Mouse (Mus musculus) CH12.LX (cell line): ENCODE results near the gene Cltc. TPM values are rescaled to one million over a fixed set of nuclear protein-coding genes. Genes with fewer than 3 reads are reported as not detected.

Experiments used
- DNase-seq: peaks from one replicate; pipeline ENCODE4 v3.0.0-alpha.2; 2013; ENCODE audit errors: extremely low read depth
- H3K27ac ChIP-seq: 2 replicates; pipeline ENCODE4 v1.5.1; 2012; ENCODE audit warnings: low read depth, mild to moderate bottlenecking, control low read depth, moderate library complexity; ENCODE audit not compliant: insufficient read depth
- H3K27me3 ChIP-seq: replicated peaks from 2 replicates; pipeline ENCODE3; 2012; ENCODE audit warnings: inconsistent platforms
- H3K36me3 ChIP-seq, 2 experiments: replicated peaks in 1 of 2; 2 replicates each; pipeline versions ENCODE3 to v1.6.1; 2012; ENCODE audit warnings: inconsistent platforms in 1 of 2, low read length in 1 of 2, mild to moderate bottlenecking in 1 of 2, mixed read lengths in 1 of 2, moderate library complexity in 1 of 2; ENCODE audit not compliant: control insufficient read depth in 1 of 2, insufficient read depth in 1 of 2
- H3K4me1 ChIP-seq, 2 experiments: 2 replicates each; pipeline ENCODE4 v1.6.1; 2012; ENCODE audit warnings: inconsistent platforms in 1 of 2, moderate library complexity in 1 of 2; ENCODE audit not compliant: insufficient read depth in 2 of 2, control insufficient read depth in 1 of 2
- H3K4me2 ChIP-seq: 2 replicates; pipeline ENCODE4 v1.6.1; 2012; ENCODE audit warnings: low read depth, mild to moderate bottlenecking, control low read depth; ENCODE audit not compliant: poor library complexity, insufficient read depth, severe bottlenecking
- H3K4me3 ChIP-seq, 3 experiments: fragments of 150-350 bp in 1 of 3; sonication (generic) in 1 of 3; replicated peaks in 1 of 3; 2 replicates each; pipeline versions ENCODE3 to v1.5.1; 2011 to 2012; ENCODE audit warnings: low read depth in 2 of 3, low read length in 2 of 3, mild to moderate bottlenecking in 2 of 3, moderate library complexity in 2 of 3, control low read depth in 1 of 3, improper control_type of control experiment in 1 of 3, inconsistent platforms in 1 of 3, mixed read lengths in 1 of 3; ENCODE audit not compliant: poor library complexity in 1 of 3
- H3K79me2 ChIP-seq: replicated peaks from 2 replicates; pipeline ENCODE4 v1.6.1; 2012; ENCODE audit warnings: mild to moderate bottlenecking, moderate library complexity; ENCODE audit not compliant: control insufficient read depth, poor library complexity, insufficient read depth, severe bottlenecking; ENCODE audit errors: extremely low read depth
- H3K9ac ChIP-seq: 2 replicates; pipeline ENCODE4 v1.6.1; 2012; ENCODE audit warnings: low read depth, mild to moderate bottlenecking, control low read depth, moderate library complexity; ENCODE audit not compliant: insufficient read depth
- H3K9me3 ChIP-seq: replicated peaks from 2 replicates; pipeline ENCODE3; 2012; ENCODE audit warnings: low read length, inconsistent platforms, mixed read lengths
- BHLHE40 ChIP-seq: IDR thresholded peaks from 2 replicates; pipeline ENCODE4 v1.6.1; 2011; ENCODE audit warnings: mild to moderate bottlenecking, low read depth, low read length, improper control_type of control experiment
- CHD1 ChIP-seq: IDR thresholded peaks from 2 replicates; pipeline ENCODE4 v1.6.1; 2012; ENCODE audit warnings: low read depth, low read length, improper control_type of control experiment, inconsistent platforms
- CHD2 ChIP-seq: IDR thresholded peaks from 2 replicates; pipeline ENCODE4 v1.6.1; 2011; ENCODE audit warnings: low read length, improper control_type of control experiment
- E2F4 ChIP-seq: IDR thresholded peaks from 2 replicates; pipeline ENCODE4 v1.6.1; 2011; ENCODE audit warnings: low read depth, low read length, improper control_type of control experiment; ENCODE audit not compliant: insufficient replicate concordance
- EP300 ChIP-seq: IDR thresholded peaks from 2 replicates; pipeline ENCODE4 v1.6.1; 2011; ENCODE audit warnings: low read length, improper control_type of control experiment
- ETS1 ChIP-seq: conservative IDR thresholded peaks from 2 replicates; pipeline ENCODE4 v1.6.1; 2012; ENCODE audit warnings: low read depth, mild to moderate bottlenecking, inconsistent platforms, low read length, improper control_type of control experiment, moderate library complexity
- IRF4 ChIP-seq: IDR thresholded peaks from 2 replicates; pipeline ENCODE4 v1.6.1; 2014; ENCODE audit warnings: low read depth, mild to moderate bottlenecking, inconsistent platforms, low read length, improper control_type of control experiment
- JUN ChIP-seq: IDR thresholded peaks from 2 replicates; pipeline ENCODE4 v1.6.1; 2011; ENCODE audit warnings: low read depth, mild to moderate bottlenecking, low read length, improper control_type of control experiment, moderate library complexity; ENCODE audit not compliant: insufficient read depth
- JUND ChIP-seq: conservative IDR thresholded peaks from 2 replicates; pipeline ENCODE4 v1.6.1; 2011; ENCODE audit warnings: low read depth, low read length, improper control_type of control experiment
- KAT2A ChIP-seq: IDR thresholded peaks from 2 replicates; pipeline ENCODE4 v1.6.1; 2012; ENCODE audit warnings: low read length, improper control_type of control experiment, inconsistent platforms; ENCODE audit not compliant: insufficient replicate concordance
- MAZ ChIP-seq: IDR thresholded peaks from 2 replicates; pipeline ENCODE4 v1.6.1; 2012; ENCODE audit warnings: low read depth, mild to moderate bottlenecking, inconsistent platforms, low read length, improper control_type of control experiment, moderate library complexity
- MEF2A ChIP-seq: IDR thresholded peaks from 2 replicates; pipeline ENCODE4 v1.6.1; 2014; ENCODE audit warnings: low read depth, mild to moderate bottlenecking, inconsistent platforms, low read length, improper control_type of control experiment, borderline replicate concordance
- MXI1 ChIP-seq: IDR thresholded peaks from 2 replicates; pipeline ENCODE4 v1.6.1; 2011; ENCODE audit warnings: mild to moderate bottlenecking, low read depth, low read length, improper control_type of control experiment
- PAX5 ChIP-seq: IDR thresholded peaks from 2 replicates; pipeline ENCODE4 v1.6.1; 2012; ENCODE audit warnings: low read length, inconsistent platforms, mixed read lengths
- POLR2A ChIP-seq: IDR thresholded peaks from 2 replicates; pipeline ENCODE4 v1.6.1; 2011; ENCODE audit warnings: low read depth, mild to moderate bottlenecking, improper control_type of control experiment, low read length
- RAD21 ChIP-seq: IDR thresholded peaks from 2 replicates; pipeline ENCODE4 v1.6.1; 2011; ENCODE audit warnings: low read depth, mild to moderate bottlenecking, low read length, improper control_type of control experiment, moderate library complexity
- RCOR1 ChIP-seq: conservative IDR thresholded peaks from 2 replicates; pipeline ENCODE4 v1.6.1; 2012; ENCODE audit warnings: low read depth, mild to moderate bottlenecking, inconsistent platforms, low read length, improper control_type of control experiment
- SIN3A ChIP-seq: IDR thresholded peaks from 2 replicates; pipeline ENCODE4 v1.6.1; 2012; ENCODE audit warnings: low read length, improper control_type of control experiment, inconsistent platforms
- TCF12 ChIP-seq: IDR thresholded peaks from 2 replicates; pipeline ENCODE4 v1.6.1; 2014; ENCODE audit warnings: low read depth, mild to moderate bottlenecking, inconsistent platforms, low read length, improper control_type of control experiment
- UBTF ChIP-seq: IDR thresholded peaks from 2 replicates; pipeline ENCODE4 v1.6.1; 2012; ENCODE audit warnings: low read depth, mild to moderate bottlenecking, inconsistent platforms, low read length, improper control_type of control experiment, moderate library complexity
- USF1 ChIP-seq: IDR thresholded peaks from 2 replicates; pipeline ENCODE4 v1.6.1; 2014; ENCODE audit warnings: low read depth, mild to moderate bottlenecking, inconsistent platforms, low read length, improper control_type of control experiment
- ZMIZ1 ChIP-seq: IDR thresholded peaks from 2 replicates; pipeline ENCODE4 v1.6.1; 2012; ENCODE audit warnings: low read depth, mild to moderate bottlenecking, inconsistent platforms, low read length, improper control_type of control experiment
- ZNF384 ChIP-seq: IDR thresholded peaks from 2 replicates; pipeline ENCODE4 v1.6.1; 2012; ENCODE audit warnings: low read depth, low read length, improper control_type of control experiment, inconsistent platforms
- dilution Hi-C: fragments of 300-500 bp; cut with MboI; formaldehyde crosslinking; loops from 2 replicates; pipeline ENCODE4 v1.14.3; 2020; ENCODE audit warnings: low sequenced_read_pairs; ENCODE audit not compliant: extremely low pct_unique_long_range_greater_than_20kb, extremely low pct_ligation_motif_present
- in situ Hi-C: fragments of 300-500 bp; cut with MboI; formaldehyde crosslinking; loops from 3 replicates; pipeline ENCODE4 v1.14.3; 2019; ENCODE audit warnings: low sequenced_read_pairs, low pct_ligation_motif_present, low pct_unique_long_range_greater_than_20kb, mixed read lengths
- polyA plus RNA-seq: library from polyadenylated mRNA; unstranded; fragments of >175 nt; gene quantifications from 2 replicates; pipeline ENCODE4 v1.2.1, GENCODE M21; 2012; ENCODE audit warnings: low read depth; ENCODE audit not compliant: insufficient read length
- total RNA-seq, 2 experiments: library from RNA; depleted of rRNA; stranded (reverse); fragments of 300-350 nt in 1 of 2; fragments of >200 nt in 1 of 2; gene quantifications; 2 replicates each; pipeline ENCODE4 v1.2.3; 2012 to 2014

Cltc gene
- total and polyA plus RNA-seq, 3 experiments = 140 to 303 (median 219) TPM

DNA sequence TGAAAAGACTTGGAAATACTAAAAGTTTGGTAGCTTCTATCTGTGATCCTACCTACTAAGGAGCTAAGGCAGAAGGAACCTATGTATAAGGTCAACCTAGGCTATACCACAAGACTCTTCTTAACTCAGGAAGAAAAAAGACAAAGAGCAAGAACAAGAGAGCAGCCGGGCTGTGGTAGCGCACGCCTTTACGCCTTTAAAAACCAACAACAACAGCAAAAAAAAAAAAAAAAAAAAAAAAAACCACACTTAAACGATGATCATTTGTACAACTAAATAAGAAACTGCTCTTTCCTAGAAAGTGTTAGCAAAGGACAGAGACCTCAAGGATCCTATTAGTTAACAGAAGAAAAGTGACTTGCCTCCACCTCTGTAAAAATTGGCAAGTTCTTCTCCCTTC is 15.9 kb downstream of the Cltc start:
- DNase-seq = no peak
- peaks cover 6 to 26% of the 10 kb centered on the region in 2 experiments for H3K36me3 ChIP-seq
- in situ Hi-C loops (loop anchor here (5.0 kb wide), 1 partner anchor 34 kb away; no protein-coding TSS in a partner anchor), dilution Hi-C loops (no loop called here)
- H3K27ac ChIP-seq = no peak overlapping the region; the same call in 1 of the 2 replicates
- no peak overlapping the region for H3K4me2 ChIP-seq
- H3K9ac ChIP-seq = no peak overlapping the region
- H3K9me3 ChIP-seq = no peaks in the 10 kb centered on the region
- no peak overlapping the region for H3K4me3 ChIP-seq
- H3K4me1 ChIP-seq = peaks cover 16 to 94% of the 10 kb centered on the region in 2 experiments
- peaks cover 86% of the 10 kb centered on the region for H3K79me2 ChIP-seq
- no peak for TF ChIP-seq POLR2A
- TF ChIP-seq JUND = no peak
- no peak for TF ChIP-seq BHLHE40
- no peak for TF ChIP-seq CHD1
- no peak for TF ChIP-seq RAD21
- peak; percentile 77 for TF ChIP-seq ZNF384
- no peak for TF ChIP-seq USF1
- 0 out of 2 replicates have a peak, but pooled peaks have one; percentile 3 for TF ChIP-seq EP300
- no peak for TF ChIP-seq IRF4
- TF ChIP-seq ETS1 = no peak
- TF ChIP-seq PAX5 = no peak
- H3K27me3 ChIP-seq = no peaks in the 10 kb centered on the region

GRCm38 (mm10) chr11:86739470-86739869 is 17.9 kb downstream of the Cltc start:
- Histone ChIP-seq H3K27me3 (no peaks in the 10 kb centered on the region), H3K4me2 (no peak overlapping the region; the same call in 1 of the 2 replicates), H3K4me1 (peaks cover 8 to 95% of the 10 kb centered on the region in 2 experiments), H3K9ac (peak overlapping the region; percentile 40; the same call in 1 of the 2 replicates), H3K36me3 (peaks cover 4 to 28% of the 10 kb centered on the region in 2 experiments), H3K79me2 (peaks cover 83% of the 10 kb centered on the region), H3K27ac (peak overlapping the region; percentile 94), H3K4me3 (no peak overlapping the region), H3K9me3 (no peaks in the 10 kb centered on the region)
- TF ChIP-seq ZNF384 = peak; percentile 77
- TF ChIP-seq KAT2A = no peak
- TF ChIP-seq SIN3A = 0 out of 2 replicates have a peak, but pooled peaks have one; percentile 6
- 0 out of 2 replicates have a peak, but pooled peaks have one; percentile 38 for TF ChIP-seq RCOR1
- dilution Hi-C loops = no loop called here
- in situ Hi-C loops = no loop called here
- DNase-seq = no peak

DNA sequence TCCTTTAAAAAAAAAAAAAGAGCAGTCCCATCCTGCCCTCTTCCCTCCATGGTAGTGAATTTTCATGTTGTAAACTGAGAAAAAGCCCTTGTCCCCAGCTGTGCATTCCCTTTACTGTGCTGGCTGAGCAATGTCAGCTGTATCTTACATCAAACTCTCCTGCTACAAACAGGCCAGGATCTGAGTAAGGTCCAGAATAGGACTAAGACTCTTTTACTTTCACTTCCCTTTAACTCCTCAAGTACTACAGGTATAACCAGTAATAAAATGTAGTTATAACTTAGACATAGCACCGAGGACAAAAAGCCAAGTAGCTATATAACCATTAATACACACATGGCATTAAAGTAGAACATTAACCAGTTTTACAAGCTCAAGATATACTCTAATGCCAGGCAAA is 18.4 kb downstream of the Cltc start:
- DNase-seq = peak; percentile 86
- Histone ChIP-seq H3K9ac (peak overlapping the region; percentile 83), H3K36me3 (peaks cover 8 to 33% of the 10 kb centered on the region in 2 experiments), H3K4me1 (peaks cover 9 to 97% of the 10 kb centered on the region in 2 experiments), H3K27me3 (no peaks in the 10 kb centered on the region), H3K4me2 (peak overlapping the region; percentile 76; the same call in 1 of the 2 replicates), H3K27ac (peak overlapping the region; percentile 94), H3K79me2 (peaks cover 84% of the 10 kb centered on the region), H3K4me3 (no peak overlapping the region), H3K9me3 (no peaks in the 10 kb centered on the region)
- in situ Hi-C loops (no loop called here), dilution Hi-C loops (no loop called here)
- TF ChIP-seq TCF12 = peak; percentile 82; the same call in 1 of the 2 replicates
- TF ChIP-seq MEF2A = peak; percentile 94
- TF ChIP-seq BHLHE40 = peak; percentile 32; the same call in 1 of the 2 replicates
- TF ChIP-seq JUND = peak; percentile 93
- TF ChIP-seq EP300 = peak; percentile 99
- peak; percentile 96 for TF ChIP-seq ETS1
- peak; percentile 96 for TF ChIP-seq SIN3A
- TF ChIP-seq ZNF384 = peak; percentile 79
- TF ChIP-seq CHD2 = peak; percentile 68; the same call in 1 of the 2 replicates
- TF ChIP-seq UBTF = no peak
- no peak for TF ChIP-seq KAT2A
- peak; percentile 83 for TF ChIP-seq JUN
- no peak for TF ChIP-seq E2F4
- TF ChIP-seq MAZ = no peak
- TF ChIP-seq PAX5 = no peak
- TF ChIP-seq MXI1 = no peak; the same call in 1 of the 2 replicates
- TF ChIP-seq ZMIZ1 = no peak
